Mouse (Mus musculus): ENCODE results near the gene Tmem43. TPM values are rescaled to one million over a fixed set of nuclear protein-coding genes. Genes with fewer than 3 reads are reported as not detected.

Tmem43 gene
- polyA plus RNA-seq, 1 experiment from 2014 or later = 52.7 TPM

- H3K4me3 ChIP-seq (ENCODE audit: low read depth, low read length) = no peak overlapping the region
- H3K9ac ChIP-seq (replicated peaks; ENCODE audit: low read depth, low read length) = no peak overlapping the region
- 97% methylated on average over 2 of the region's 2 CpGs for WGBS
- no peak overlapping the region for H3K4me2 ChIP-seq (replicated peaks; ENCODE audit: low read depth, low read length)
- H3K27me3 ChIP-seq (ENCODE audit: control insufficient read depth, insufficient read depth, low read length) = no peaks in the 10 kb centered on the region
- no peak for ATAC-seq (ENCODE audit: insufficient number of reproducible peaks, insufficient read depth, low FRiP score, low read depth)
- H3K9me3 ChIP-seq (ENCODE audit: control insufficient read depth, low read depth, low read length) = no peaks in the 10 kb centered on the region
- H3K4me1 ChIP-seq (ENCODE audit: control insufficient read depth, insufficient read depth, low read length) = peaks cover 18% of the 10 kb centered on the region
- H3K27ac ChIP-seq (ENCODE audit: low read length) = no peak overlapping the region
- H3K36me3 ChIP-seq (ENCODE audit: control insufficient read depth, insufficient read depth, low read length) = peaks cover 44% of the 10 kb centered on the region
Observed at GRCm38 (mm10) chr6:91476541-91476940, 3.0 kb downstream of the Tmem43 start.

GRCm38 (mm10) chr6:91483371-91483770 lies 9.9 kb downstream of the Tmem43 start:
- WGBS = 91% methylated on average over 2 of the region's 2 CpGs

GRCm38 (mm10) chr6:91486736-91487453 lies 13.4 kb downstream of the Tmem43 start:
- Histone ChIP-seq H3K4me2 (replicated peaks; ENCODE audit: low read depth, low read length) (no peak overlapping the region), H3K9me3 (ENCODE audit: control insufficient read depth, low read depth, low read length) (no peaks in the 10 kb centered on the region), H3K27ac (ENCODE audit: low read length) (no peak overlapping the region), H3K9ac (replicated peaks; ENCODE audit: low read depth, low read length) (no peak overlapping the region), H3K4me3 (ENCODE audit: low read depth, low read length) (no peak overlapping the region), H3K27me3 (ENCODE audit: control insufficient read depth, insufficient read depth, low read length) (no peaks in the 10 kb centered on the region), H3K4me1 (ENCODE audit: control insufficient read depth, insufficient read depth, low read length) (no peaks in the 10 kb centered on the region), H3K36me3 (ENCODE audit: control insufficient read depth, insufficient read depth, low read length) (peaks cover 76% of the 10 kb centered on the region)
- ATAC-seq (ENCODE audit: insufficient number of reproducible peaks, insufficient read depth, low FRiP score, low read depth) = no peak
- 91% methylated on average over 15 of the region's 15 CpGs for WGBS

More at GRCm38 (mm10) chr6:91483371-91483770, 9.9 kb downstream of the Tmem43 start:
- Histone ChIP-seq H3K4me2 (replicated peaks; ENCODE audit: low read depth, low read length) (no peak overlapping the region), H3K4me3 (ENCODE audit: low read depth, low read length) (no peak overlapping the region), H3K9ac (replicated peaks; ENCODE audit: low read depth, low read length) (no peak overlapping the region), H3K4me1 (ENCODE audit: control insufficient read depth, insufficient read depth, low read length) (no peaks in the 10 kb centered on the region), H3K27me3 (ENCODE audit: control insufficient read depth, insufficient read depth, low read length) (no peaks in the 10 kb centered on the region), H3K9me3 (ENCODE audit: control insufficient read depth, low read depth, low read length) (no peaks in the 10 kb centered on the region), H3K36me3 (ENCODE audit: control insufficient read depth, insufficient read depth, low read length) (peaks cover 93% of the 10 kb centered on the region), H3K27ac (ENCODE audit: low read length) (no peak overlapping the region)
- no peak for ATAC-seq (ENCODE audit: insufficient number of reproducible peaks, insufficient read depth, low FRiP score, low read depth)

- 76% methylated on average over 9 of the region's 9 CpGs for WGBS
- H3K36me3 ChIP-seq (ENCODE audit: control insufficient read depth, insufficient read depth, low read length) = peaks cover 69% of the 10 kb centered on the region
Observed at GRCm38 (mm10) chr6:91488496-91489212, 15.2 kb downstream of the Tmem43 start.

GRCm38 (mm10) chr6:91489872-91490271 lies 16.4 kb downstream of the Tmem43 start:
- Histone ChIP-seq H3K4me1 (ENCODE audit: control insufficient read depth, insufficient read depth, low read length) (no peaks in the 10 kb centered on the region), H3K4me2 (replicated peaks; ENCODE audit: low read depth, low read length) (no peak overlapping the region), H3K4me3 (ENCODE audit: low read depth, low read length) (no peak overlapping the region), H3K27me3 (ENCODE audit: control insufficient read depth, insufficient read depth, low read length) (no peaks in the 10 kb centered on the region), H3K27ac (ENCODE audit: low read length) (no peak overlapping the region), H3K9ac (replicated peaks; ENCODE audit: low read depth, low read length) (no peak overlapping the region), H3K36me3 (ENCODE audit: control insufficient read depth, insufficient read depth, low read length) (peaks cover 63% of the 10 kb centered on the region), H3K9me3 (ENCODE audit: control insufficient read depth, low read depth, low read length) (no peaks in the 10 kb centered on the region)
- 85% methylated on average over 10 of the region's 10 CpGs for WGBS
- ATAC-seq (ENCODE audit: insufficient number of reproducible peaks, insufficient read depth, low FRiP score, low read depth) = no peak

More at GRCm38 (mm10) chr6:91488496-91489212, 15.2 kb downstream of the Tmem43 start:
- Histone ChIP-seq H3K4me1 (ENCODE audit: control insufficient read depth, insufficient read depth, low read length) (no peaks in the 10 kb centered on the region), H3K27me3 (ENCODE audit: control insufficient read depth, insufficient read depth, low read length) (no peaks in the 10 kb centered on the region), H3K4me2 (replicated peaks; ENCODE audit: low read depth, low read length) (no peak overlapping the region), H3K4me3 (ENCODE audit: low read depth, low read length) (no peak overlapping the region), H3K27ac (ENCODE audit: low read length) (no peak overlapping the region), H3K9me3 (ENCODE audit: control insufficient read depth, low read depth, low read length) (no peaks in the 10 kb centered on the region), H3K9ac (replicated peaks; ENCODE audit: low read depth, low read length) (no peak overlapping the region)
- 0 out of 2 replicates have a peak, but pooled peaks have one; percentile 44 for ATAC-seq (ENCODE audit: insufficient number of reproducible peaks, insufficient read depth, low FRiP score, low read depth)

GRCm38 (mm10) chr6:91491004-91491403 lies 17.5 kb downstream of the Tmem43 start:
- Histone ChIP-seq H3K9ac (replicated peaks; ENCODE audit: low read depth, low read length) (no peak overlapping the region), H3K27ac (ENCODE audit: low read length) (no peak overlapping the region), H3K4me3 (ENCODE audit: low read depth, low read length) (no peak overlapping the region), H3K4me2 (replicated peaks; ENCODE audit: low read depth, low read length) (no peak overlapping the region), H3K4me1 (ENCODE audit: control insufficient read depth, insufficient read depth, low read length) (no peaks in the 10 kb centered on the region), H3K27me3 (ENCODE audit: control insufficient read depth, insufficient read depth, low read length) (no peaks in the 10 kb centered on the region), H3K9me3 (ENCODE audit: control insufficient read depth, low read depth, low read length) (no peaks in the 10 kb centered on the region), H3K36me3 (ENCODE audit: control insufficient read depth, insufficient read depth, low read length) (peaks cover 58% of the 10 kb centered on the region)
- WGBS = 57% methylated on average over 6 of the region's 6 CpGs
- ATAC-seq (ENCODE audit: insufficient number of reproducible peaks, insufficient read depth, low FRiP score, low read depth) = no peak

GRCm38 (mm10) chr6:91493053-91493452 lies 19.6 kb downstream of the Tmem43 start:
- Histone ChIP-seq H3K9me3 (ENCODE audit: control insufficient read depth, low read depth, low read length) (no peaks in the 10 kb centered on the region), H3K27me3 (ENCODE audit: control insufficient read depth, insufficient read depth, low read length) (no peaks in the 10 kb centered on the region), H3K27ac (ENCODE audit: low read length) (no peak overlapping the region), H3K4me2 (replicated peaks; ENCODE audit: low read depth, low read length) (no peak overlapping the region), H3K4me1 (ENCODE audit: control insufficient read depth, insufficient read depth, low read length) (no peaks in the 10 kb centered on the region), H3K4me3 (ENCODE audit: low read depth, low read length) (no peak overlapping the region), H3K36me3 (ENCODE audit: control insufficient read depth, insufficient read depth, low read length) (peaks cover 56% of the 10 kb centered on the region), H3K9ac (replicated peaks; ENCODE audit: low read depth, low read length) (no peak overlapping the region)
- ATAC-seq (ENCODE audit: insufficient number of reproducible peaks, insufficient read depth, low FRiP score, low read depth) = no peak
- 87% methylated on average over 10 of the region's 10 CpGs for WGBS

- H3K4me1 ChIP-seq (ENCODE audit: control insufficient read depth, insufficient read depth, low read length) = no peaks in the 10 kb centered on the region
- no peak overlapping the region for H3K9ac ChIP-seq (replicated peaks; ENCODE audit: low read depth, low read length)
- H3K27me3 ChIP-seq (ENCODE audit: control insufficient read depth, insufficient read depth, low read length) = no peaks in the 10 kb centered on the region
- H3K27ac ChIP-seq (ENCODE audit: low read length) = no peak overlapping the region
- H3K4me3 ChIP-seq (ENCODE audit: low read depth, low read length) = no peak overlapping the region
- H3K9me3 ChIP-seq (ENCODE audit: control insufficient read depth, low read depth, low read length) = no peaks in the 10 kb centered on the region
- H3K4me2 ChIP-seq (replicated peaks; ENCODE audit: low read depth, low read length) = no peak overlapping the region
- peaks cover 62% of the 10 kb centered on the region for H3K36me3 ChIP-seq (ENCODE audit: control insufficient read depth, insufficient read depth, low read length)
- no peak for ATAC-seq (ENCODE audit: insufficient number of reproducible peaks, insufficient read depth, low FRiP score, low read depth)
- WGBS = 84% methylated on average over 8 of the region's 8 CpGs
Observed at GRCm38 (mm10) chr6:91494526-91494925, 21.0 kb downstream of the Tmem43 start.
